Mouse (Mus musculus): Measurements from ENCODE around the gene Mt3.
A peak's percentile ranks its signal among the peaks of the same experiment; 100 is the strongest.
"Not testable (repeated sequence)": the region's sequence is repeated elsewhere in the genome, so short reads cannot be mapped to it uniquely, and the experiment has no call there.

The Mt3 gene

DNA sequence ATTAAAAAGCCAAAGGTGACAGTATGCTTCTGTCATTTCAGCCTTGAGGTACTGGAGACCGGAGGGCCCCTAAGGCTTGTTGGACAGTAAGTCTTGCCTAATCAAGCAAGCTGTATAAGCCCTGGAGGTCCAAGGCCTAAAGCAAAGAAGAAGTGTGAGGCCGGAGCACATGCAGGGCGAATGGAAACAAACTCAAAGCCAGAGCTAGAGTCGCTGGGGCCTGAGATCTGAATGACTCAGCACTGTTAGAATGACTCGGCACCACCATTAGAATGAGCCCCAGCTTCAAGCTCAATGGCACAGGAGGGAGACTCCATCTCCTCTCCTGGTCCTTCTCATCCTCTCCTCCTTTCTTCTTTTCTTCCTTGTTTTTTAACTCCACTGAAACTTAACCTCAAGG, 1.5 kb upstream of the Mt3 start:
- no peak for DNase-seq (ENCODE audit: low spot score in 2 of 2)

GRCm38 (mm10) chr8:94153451-94153850, 1.0 kb downstream of the Mt3 start:
- no peak for DNase-seq (ENCODE audit: low spot score in 2 of 2)

DNA sequence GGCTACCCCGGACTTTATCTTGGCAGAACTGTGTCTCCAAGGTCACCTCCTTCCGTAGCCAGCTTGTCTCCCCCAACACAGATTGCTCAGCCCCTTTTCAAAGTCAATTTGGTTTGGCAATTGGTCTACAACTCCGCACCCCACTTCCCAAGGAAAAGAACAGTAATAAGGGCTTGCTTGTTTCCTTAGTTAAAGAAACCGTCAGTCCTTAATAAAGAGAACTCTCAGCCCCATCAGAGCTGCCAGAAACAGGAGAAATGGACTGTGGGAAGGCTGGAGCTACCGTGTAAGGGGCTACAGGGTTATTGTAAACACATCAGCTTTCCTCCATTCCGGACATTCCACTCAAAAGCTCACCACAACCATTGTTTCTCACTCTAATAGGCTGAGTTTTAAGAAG, 2.1 kb downstream of the Mt3 start:
- DNase-seq (ENCODE audit: low spot score in 2 of 2): no peak

DNA sequence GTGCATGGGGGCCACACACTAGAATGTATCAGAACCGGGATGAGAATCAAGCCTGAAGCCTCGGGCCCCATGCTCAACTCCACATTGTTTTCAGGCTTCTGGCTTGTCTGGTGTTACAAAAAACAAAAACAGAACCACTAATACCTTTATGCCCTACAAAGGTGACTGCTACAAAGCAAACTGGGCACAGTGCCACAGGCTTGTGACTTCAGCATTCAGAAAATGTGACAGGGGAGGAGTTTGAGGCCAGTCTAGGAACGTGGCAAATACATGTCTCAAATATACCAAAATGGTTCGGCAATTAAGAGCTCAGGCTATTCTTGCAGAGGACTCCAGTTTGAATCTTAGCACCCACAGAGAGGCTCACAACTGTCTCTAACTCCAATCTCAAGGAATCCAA, 3.7 kb downstream of the Mt3 start:
- DNase-seq (ENCODE audit: low spot score in 2 of 2): no peak

DNA sequence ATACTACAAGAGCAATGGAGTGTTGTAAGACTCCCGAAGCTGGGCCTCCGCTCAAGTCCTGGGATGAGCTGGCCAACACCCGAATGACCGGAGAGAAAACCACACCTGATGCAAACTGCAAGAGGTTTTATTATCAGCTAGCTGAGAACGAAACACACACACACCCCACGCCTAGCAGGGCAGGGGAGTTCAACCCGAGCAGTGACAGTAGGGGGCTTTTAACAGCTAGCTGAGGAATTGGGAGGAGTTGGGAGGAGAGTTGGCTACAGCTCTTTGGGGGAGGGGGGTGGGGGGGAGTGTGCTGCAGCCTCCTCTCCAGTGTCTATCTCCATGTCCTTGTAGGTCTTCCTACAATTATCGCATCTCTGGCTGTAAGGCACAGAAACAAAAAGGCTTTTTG, 13.4 kb downstream of the Mt3 start:
- DNase-seq (ENCODE audit: low spot score in 2 of 2): not testable (repeated sequence)

DNA sequence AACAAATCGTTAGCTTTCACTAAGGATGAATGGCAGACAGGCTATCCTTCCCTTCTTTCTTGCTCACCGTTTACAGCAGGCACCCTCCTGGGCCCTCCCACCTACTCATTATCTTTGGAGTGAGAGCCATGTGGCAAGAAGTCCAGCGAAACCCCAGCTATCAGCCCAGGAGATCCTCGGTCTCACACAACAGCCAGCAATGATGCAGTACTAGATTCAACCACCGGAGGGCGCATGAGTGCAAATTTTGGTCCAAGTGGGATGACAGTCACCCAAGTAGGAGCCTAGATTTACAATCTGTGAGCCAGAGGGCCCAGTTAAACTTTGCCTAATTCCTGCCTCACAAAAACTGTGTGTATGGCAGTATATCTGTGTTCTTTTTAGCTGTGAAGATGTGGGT, 14.8 kb downstream of the Mt3 start:
- DNase-seq (ENCODE audit: low spot score in 2 of 2): peak; percentile 52 to 85

GRCm38 (mm10) chr8:94169547-94169946, 17.1 kb downstream of the Mt3 start:
- no peak for DNase-seq (ENCODE audit: low spot score in 2 of 2)

GRCm38 (mm10) chr8:94171321-94171755, 18.9 kb downstream of the Mt3 start:
- no peak for DNase-seq (ENCODE audit: low spot score in 2 of 2)

- DNase-seq (ENCODE audit: low spot score in 2 of 2): no peak
Observed at GRCm38 (mm10) chr8:94172075-94172808, 19.8 kb downstream of the Mt3 start, which contains the start of gene Mt2. Mt2 (plus strand) TSS chr8:94172664.

- peak; percentile 41 to 47 for DNase-seq (ENCODE audit: low spot score in 2 of 2)
Observed at GRCm38 (mm10) chr8:94172809-94173732, 20.7 kb downstream of the Mt3 start.

DNA sequence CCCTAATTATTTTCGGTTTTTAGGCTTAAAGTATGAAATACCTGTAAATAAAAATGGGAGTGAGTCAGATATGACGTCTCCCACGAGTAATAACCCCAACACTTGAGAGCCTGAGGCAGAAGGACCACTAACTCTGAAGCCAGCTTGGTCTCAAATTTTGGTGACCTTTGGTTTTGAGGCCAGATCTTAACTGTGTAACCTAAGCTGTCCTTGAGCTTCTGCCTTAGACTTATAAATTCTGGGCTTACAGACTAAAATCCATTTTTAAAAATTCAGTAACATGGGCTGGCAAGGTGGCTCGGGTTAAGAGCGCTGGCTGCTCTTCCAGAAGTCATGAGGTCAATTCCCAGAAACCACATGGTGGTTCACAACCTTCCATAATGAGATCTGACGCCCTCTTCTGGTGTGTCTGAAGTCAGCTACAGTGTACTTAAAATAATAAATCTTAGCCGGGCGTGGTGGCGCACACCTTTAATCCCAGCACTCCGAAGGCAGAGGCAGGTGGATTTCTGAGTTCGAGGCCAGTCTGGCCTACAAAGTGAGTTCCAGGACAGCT, 21.5 kb downstream of the Mt3 start:
- DNase-seq (ENCODE audit: low spot score in 2 of 2): no peak

- no peak for DNase-seq (ENCODE audit: low spot score in 2 of 2)
Observed at GRCm38 (mm10) chr8:94174619-94175213, 22.3 kb downstream of the Mt3 start.

GRCm38 (mm10) chr8:94177716-94178390, 25.4 kb downstream of the Mt3 start:
- DNase-seq (ENCODE audit: low spot score in 2 of 2): no peak

DNA sequence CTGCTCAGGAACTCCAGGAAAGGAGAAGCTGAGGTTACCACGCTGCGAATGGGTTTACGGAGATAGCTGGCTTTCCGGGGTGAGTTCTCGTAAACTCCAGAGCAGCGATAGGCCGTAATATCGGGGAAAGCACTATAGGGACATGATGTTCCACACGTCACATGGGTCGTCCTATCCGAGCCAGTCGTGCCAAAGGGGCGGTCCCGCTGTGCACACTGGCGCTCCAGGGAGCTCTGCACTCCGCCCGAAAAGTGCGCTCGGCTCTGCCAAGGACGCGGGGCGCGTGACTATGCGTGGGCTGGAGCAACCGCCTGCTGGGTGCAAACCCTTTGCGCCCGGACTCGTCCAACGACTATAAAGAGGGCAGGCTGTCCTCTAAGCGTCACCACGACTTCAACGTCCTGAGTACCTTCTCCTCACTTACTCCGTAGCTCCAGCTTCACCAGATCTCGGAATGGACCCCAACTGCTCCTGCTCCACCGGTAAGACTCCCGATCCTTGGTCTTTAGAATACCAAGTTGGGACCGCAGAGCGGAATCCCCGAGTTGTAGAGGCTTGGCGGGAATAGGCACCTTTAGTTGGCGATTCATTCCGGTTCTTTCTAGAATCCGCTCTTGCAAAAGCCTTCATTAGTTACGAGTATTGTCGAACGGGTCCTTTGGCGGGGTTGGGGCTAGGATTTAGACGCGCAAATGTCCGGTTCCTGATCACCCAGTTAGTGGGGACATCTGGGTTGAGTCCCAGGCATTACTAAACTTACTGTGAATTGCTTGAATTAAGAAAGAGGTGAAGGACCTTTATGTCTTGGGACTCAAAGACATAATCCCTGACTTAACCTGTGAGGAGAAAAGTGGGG, 26.7 kb downstream of the Mt3 start, which contains the start of gene Mt1:
Gene Mt1, plus strand, starts transcription at position 226 of the 856 bp plus-strand sequence.
- DNase-seq (ENCODE audit: low spot score in 2 of 2): no peak

GRCm38 (mm10) chr8:94179713-94180560, 27.5 kb downstream of the Mt3 start:
- no peak for DNase-seq (ENCODE audit: low spot score in 2 of 2)

DNA sequence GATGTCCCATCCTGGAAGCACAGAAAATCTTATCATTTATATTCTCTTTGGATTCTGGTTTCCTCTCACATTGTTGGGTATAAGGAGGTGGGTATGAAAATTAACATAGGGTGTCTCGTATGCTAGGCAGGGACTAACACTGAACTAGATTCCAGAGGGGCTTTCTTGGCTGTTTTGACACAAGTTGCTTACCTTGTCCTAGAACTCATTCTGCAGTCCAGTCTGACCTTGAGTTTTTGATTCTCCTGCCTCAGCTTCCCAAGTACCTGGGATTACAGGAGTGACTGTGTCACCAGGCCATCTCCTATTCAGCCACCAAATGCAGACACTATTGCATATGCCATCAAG, 28.1 kb downstream of the Mt3 start:
- no peak for DNase-seq (ENCODE audit: low spot score in 2 of 2)

DNA sequence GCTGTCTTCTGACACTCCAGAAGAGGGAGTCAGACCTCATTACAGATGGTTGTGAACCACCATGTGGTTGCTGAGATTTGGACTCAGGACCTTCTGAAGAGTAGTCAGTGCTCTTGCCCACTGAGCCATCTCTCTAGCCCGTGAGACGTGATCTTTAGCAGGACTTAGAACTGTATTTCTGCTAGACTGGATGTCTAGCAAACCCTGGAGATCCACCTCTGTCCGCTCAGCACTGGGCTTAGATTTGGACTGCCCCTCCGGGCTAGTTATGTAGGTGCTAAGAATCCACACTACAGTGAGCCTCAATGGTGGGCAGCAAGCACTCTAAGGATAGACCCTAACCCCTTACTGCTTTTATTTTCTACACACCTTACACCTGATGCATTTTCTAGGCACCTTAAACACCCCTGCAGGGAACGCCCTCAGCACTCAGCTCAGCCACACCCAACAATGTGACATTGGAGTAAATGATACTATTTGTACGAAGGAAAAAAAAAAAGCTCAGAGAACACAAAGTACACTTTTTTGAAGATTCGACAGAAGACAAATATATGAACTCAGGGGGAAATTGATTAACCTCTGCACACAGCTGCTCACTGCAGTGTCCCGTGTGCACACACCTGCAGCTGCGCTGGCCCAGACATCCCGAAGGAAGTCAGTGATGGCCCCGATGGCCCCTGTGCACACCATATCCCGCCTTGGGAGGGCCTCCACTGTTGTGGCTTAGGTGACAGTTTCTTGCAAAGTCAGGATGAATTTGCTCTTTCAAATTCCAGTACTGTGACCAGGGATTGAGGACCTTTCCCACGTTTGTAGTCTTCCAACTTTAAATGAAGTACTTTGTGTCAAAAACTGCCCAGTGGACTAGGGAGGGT, 29.9 kb downstream of the Mt3 start:
- no peak for DNase-seq (ENCODE audit: low spot score in 2 of 2)

- peak; percentile 36 to 66 for DNase-seq (ENCODE audit: low spot score in 2 of 2)
Observed at GRCm38 (mm10) chr8:94183117-94183516, 30.7 kb downstream of the Mt3 start.

Measured in thymus, postnatal 10 days (tissue).